Mouse (Mus musculus): ENCODE results near the gene E2f8.

GRCm38 (mm10) chr7:48883525-48884265 lies 2.3 kb upstream of the E2f8 start:
- TF ChIP-seq POLR2AphosphoS2 (IDR thresholded peaks at IDR 0.05; ENCODE audit: insufficient read length, low read depth) (no peak), MYOD1 (IDR thresholded peaks at IDR 0.05; ENCODE audit: control insufficient read depth in 1 of 3, insufficient read length in 2 of 3, low read depth in 2 of 3) (peak; percentile 23 to 95 (median 94)), USF1 (IDR thresholded peaks at IDR 0.05; ENCODE audit: low read depth) (no peak), POLR2A (IDR thresholded peaks at IDR 0.05; ENCODE audit: insufficient read length, low read depth) (no peak), SRF (IDR thresholded peaks at IDR 0.05; ENCODE audit: control insufficient read depth, insufficient read length, low read depth) (no peak), TCF12 (IDR thresholded peaks at IDR 0.05; ENCODE audit: insufficient read depth, poor library complexity, severe bottlenecking) (peak; percentile 74), MAX (IDR thresholded peaks at IDR 0.05; ENCODE audit: low read depth) (no peak)
